Comparison of ENCODE assay signal across 9 mouse cellular contexts in the genomic region with DNA sequence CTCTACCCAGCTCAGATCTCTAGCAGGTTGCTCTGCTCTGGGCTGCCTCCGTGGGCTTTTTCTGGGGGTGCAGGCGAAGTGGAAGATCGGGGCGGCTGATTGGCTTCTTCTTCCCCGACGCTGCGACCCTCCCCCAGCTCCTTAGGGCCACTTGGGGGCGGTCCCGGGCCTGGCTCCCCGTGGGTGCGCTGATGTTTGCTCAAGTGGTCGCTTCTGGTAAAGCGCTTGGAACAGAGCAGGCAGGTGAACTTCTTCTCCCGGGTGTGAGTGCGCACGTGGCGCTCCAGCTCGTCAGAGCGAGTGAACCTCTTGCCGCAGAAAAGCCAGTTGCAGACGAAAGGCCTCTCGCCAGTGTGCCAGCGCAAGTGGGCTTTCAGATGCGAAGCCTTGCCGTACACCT. TPM values are rescaled to one million over a fixed set of nuclear protein-coding genes. Genes with fewer than 3 reads are reported as not detected.
DNase-seq lines count a peak whose midpoint lies in the region; ATAC-seq and TF ChIP-seq lines count a peak whose summit lies in the region.
"Had no signal": no experiment of that assay in that cellular context is flagged by ENCODE, and none has a peak within 500 bp of the region (broad histone marks: within the 10 kb centered on the region; RNA-seq: fewer than 3 reads in every experiment).

No protein-coding gene starts in this region.

- H3K4me1 ChIP-seq in ES-E14 (ENCODE audit: control insufficient read depth in 2 of 2, insufficient read depth in 2 of 2, low read length in 2 of 2, poor library complexity in 1 of 2): peaks cover 1 to 7% of the 10 kb centered on the region in 2 experiments; a peak in 1 of 4 replicates
- peaks cover 46% of the 10 kb centered on the region for H3K4me1 ChIP-seq in hindbrain, embryonic 12.5 days
- H3K4me1 ChIP-seq in midbrain, embryonic 15.5 days: peaks cover 25% of the 10 kb centered on the region

- no peaks in the 10 kb centered on the region for H3K9me3 ChIP-seq in ES-E14 (ENCODE audit: control insufficient read depth, insufficient read depth, low read depth, low read length)
- no peaks in the 10 kb centered on the region for H3K9me3 ChIP-seq in hindbrain, embryonic 12.5 days (replicated peaks)
- no peaks in the 10 kb centered on the region for H3K9me3 ChIP-seq in midbrain, embryonic 15.5 days
- H3K9me3 ChIP-seq: liver, embryonic 15.5 days had no signal

- H3K9ac ChIP-seq in ES-E14 (ENCODE audit: insufficient read depth, low read depth, low read length, poor library complexity, severe bottlenecking): peak overlapping the region; percentile 8
- no peak overlapping the region for H3K9ac ChIP-seq in hindbrain, embryonic 12.5 days
- no peak overlapping the region; the same call in 1 of the 2 replicates for H3K9ac ChIP-seq in midbrain, embryonic 15.5 days
- H3K9ac ChIP-seq: liver, embryonic 15.5 days had no signal

- DNase-seq in embryo, embryonic 10 days (ENCODE audit: low spot score): peak; percentile 51
- DNase-seq in embryo, embryonic 9.5 days (ENCODE audit: extremely low spot score): no peak
- no peak for DNase-seq in ES-E14 (ENCODE audit: low read depth, low spot score)
- no peak for DNase-seq in cerebellum, adult 11 months
- DNase-seq in right cerebral cortex, adult 2 months (ENCODE audit: low spot score in 2 of 2): no peak
- no peak for DNase-seq in gastrocnemius, postnatal 25 days

- whole genome bisulfite sequencing in hindbrain, embryonic 12.5 days: 3% methylated on average over 25 of the region's 25 CpGs
- WGBS in midbrain, embryonic 15.5 days: 4% methylated on average over 25 of the region's 25 CpGs

- peak overlapping the region; percentile 37 for H3K4me2 ChIP-seq in hindbrain, embryonic 12.5 days (replicated peaks)
- peak overlapping the region; percentile 41 for H3K4me2 ChIP-seq in midbrain, embryonic 15.5 days
- H3K4me2 ChIP-seq: liver, embryonic 15.5 days had no signal

- H3K27me3 ChIP-seq in hindbrain, embryonic 12.5 days: peaks cover 52% of the 10 kb centered on the region
- peaks cover 41% of the 10 kb centered on the region for H3K27me3 ChIP-seq in midbrain, embryonic 15.5 days (replicated peaks)

- peak overlapping the region; percentile 55 to 69 for H3K4me3 ChIP-seq in ES-E14 (ENCODE audit: insufficient read depth in 1 of 2, low read depth in 1 of 2, low read length in 2 of 2, poor library complexity in 1 of 2, severe bottlenecking in 1 of 2)
- H3K4me3 ChIP-seq in hindbrain, embryonic 12.5 days: peak overlapping the region; percentile 12; the same call in 1 of the 2 replicates
- peak overlapping the region; percentile 23 for H3K4me3 ChIP-seq in midbrain, embryonic 15.5 days
- H3K4me3 ChIP-seq: liver, embryonic 15.5 days had no signal

- ATAC-seq in hindbrain, embryonic 12.5 days (ENCODE audit: low FRiP score): no peak
- no peak for ATAC-seq in midbrain, embryonic 15.5 days (replicated peaks)

- in situ Hi-C loops in ES-E14 (cut with MboI; ENCODE audit: low sequenced_read_pairs in 2 of 2, unreplicated experiment in 2 of 2): no loop called here

- no peak overlapping the region for H3K27ac ChIP-seq in ES-E14 (ENCODE audit: insufficient read depth, low read depth, low read length, poor library complexity, severe bottlenecking)
- no peak overlapping the region for H3K27ac ChIP-seq in hindbrain, embryonic 12.5 days
- H3K27ac ChIP-seq in midbrain, embryonic 15.5 days: no peak overlapping the region
- H3K27ac ChIP-seq: liver, embryonic 15.5 days had no signal

- no peaks in the 10 kb centered on the region for H3K36me3 ChIP-seq in ES-E14 (ENCODE audit: control insufficient read depth, insufficient read depth, low read length, poor library complexity, severe bottlenecking)
- no peaks in the 10 kb centered on the region for H3K36me3 ChIP-seq in hindbrain, embryonic 12.5 days
- H3K36me3 ChIP-seq in midbrain, embryonic 15.5 days (replicated peaks): no peaks in the 10 kb centered on the region
- H3K36me3 ChIP-seq: liver, embryonic 15.5 days had no signal

TF ChIP-seq in ES-E14, 5 proteins besides CTCF, POLR2A, EP300 and RAD21:
- TF ChIP-seq CHD2 (IDR thresholded peaks at IDR 0.05; ENCODE audit: low read depth, low read length) (no peak), ZC3H11A (IDR thresholded peaks at IDR 0.05; ENCODE audit: borderline replicate concordance, low read depth, low read length) (no peak), ZNF384 (IDR thresholded peaks at IDR 0.05; ENCODE audit: low read depth, low read length) (no peak), HCFC1 (IDR thresholded peaks at IDR 0.05; ENCODE audit: borderline replicate concordance, insufficient read depth, low read length) (no peak), MAFK (IDR thresholded peaks at IDR 0.05; ENCODE audit: insufficient read depth, low read depth, low read length) (no peak)
TF ChIP-seq in ES-E14: peak in this region for 0.

RNA-seq across cellular contexts. Expression of a gene that starts 7.6 kb away (rescaled TPM):
- 69.2 and 86.0 TPM in 2 replicates for total RNA-seq in ES-E14 (2012; rRNA removed)
- polyA plus RNA-seq in hindbrain, embryonic 12.5 days (2016; fragmentation: Nextera tagmentation; extraction: Ambion mirVana): 54.6 and 60.9 TPM in 2 replicates
- 37.4 and 37.9 TPM in 2 replicates for polyA plus RNA-seq in midbrain, embryonic 15.5 days (2015; fragmentation: Nextera tagmentation; extraction: Ambion mirVana)
- total RNA-seq in gastrocnemius, postnatal 25 days (2021): 1 to 10 TPM; 6.0 to 7.5 TPM

RNA-seq across cellular contexts. Expression of a gene that starts 8.9 kb away (rescaled TPM):
- total RNA-seq in ES-E14 (2012; rRNA removed): 0.09 TPM in 1 of 2 replicates, not detected in the other
- polyA plus RNA-seq in hindbrain, embryonic 12.5 days (2016; fragmentation: Nextera tagmentation; extraction: Ambion mirVana): 1.9 and 2.1 TPM in 2 replicates
- polyA plus RNA-seq in midbrain, embryonic 15.5 days (2015; fragmentation: Nextera tagmentation; extraction: Ambion mirVana): 0.09 and 0.26 TPM in 2 replicates
- not detected for total RNA-seq in gastrocnemius, postnatal 25 days (2021)
- polyA plus RNA-seq: liver, embryonic 15.5 days had no signal

RNA-seq across cellular contexts. Expression of a gene that starts 26.6 kb away (rescaled TPM):
- 84.7 and 109 TPM in 2 replicates for total RNA-seq in ES-E14 (2012; rRNA removed)
- polyA plus RNA-seq in hindbrain, embryonic 12.5 days (2016; fragmentation: Nextera tagmentation; extraction: Ambion mirVana): 78.4 and 90.8 TPM in 2 replicates
- polyA plus RNA-seq in midbrain, embryonic 15.5 days (2015; fragmentation: Nextera tagmentation; extraction: Ambion mirVana): 91.8 and 103 TPM in 2 replicates
- 10 to 100 TPM; 14.0 to 16.2 TPM for total RNA-seq in gastrocnemius, postnatal 25 days (2021)

RNA-seq across cellular contexts. Expression of a gene that starts 32.2 kb away (rescaled TPM):
- total RNA-seq in ES-E14 (2012; rRNA removed): 139 and 201 TPM in 2 replicates
- polyA plus RNA-seq in hindbrain, embryonic 12.5 days (2016; fragmentation: Nextera tagmentation; extraction: Ambion mirVana): 331 and 402 TPM in 2 replicates
- 450 and 466 TPM in 2 replicates for polyA plus RNA-seq in midbrain, embryonic 15.5 days (2015; fragmentation: Nextera tagmentation; extraction: Ambion mirVana)
- 100 to 1,000 TPM; 189 to 204 TPM for total RNA-seq in gastrocnemius, postnatal 25 days (2021)

RNA-seq across cellular contexts. Expression of a gene that starts 47.8 kb away (rescaled TPM):
- 93.4 and 130 TPM in 2 replicates for total RNA-seq in ES-E14 (2012; rRNA removed)
- 9.1 and 9.3 TPM in 2 replicates for polyA plus RNA-seq in hindbrain, embryonic 12.5 days (2016; fragmentation: Nextera tagmentation; extraction: Ambion mirVana)
- polyA plus RNA-seq in midbrain, embryonic 15.5 days (2015; fragmentation: Nextera tagmentation; extraction: Ambion mirVana): 3.4 and 4.1 TPM in 2 replicates
- total RNA-seq in gastrocnemius, postnatal 25 days (2021): 10 to 100 TPM; 15.9 to 20.9 TPM

Comparison
In these comparisons a context has a peak if more than half of its experiments do, and no peak if none do; other contexts are left out.
1. H3K4me3 ChIP-seq: peak in every context shown above with its lines; median percentile 62 in ES-E14; 23 in midbrain, embryonic 15.5 days; 12 in hindbrain, embryonic 12.5 days.